Mouse (Mus musculus): ENCODE data around the gene Krt222. TPM values are rescaled to one million over a fixed set of nuclear protein-coding genes. Genes with fewer than 3 reads are reported as not detected.
A peak's percentile ranks its signal among the peaks of the same experiment; 100 is the strongest.

The Krt222 gene
- polyA plus RNA-seq, 1 experiment from 2014 or later = 8.9 TPM

DNA sequence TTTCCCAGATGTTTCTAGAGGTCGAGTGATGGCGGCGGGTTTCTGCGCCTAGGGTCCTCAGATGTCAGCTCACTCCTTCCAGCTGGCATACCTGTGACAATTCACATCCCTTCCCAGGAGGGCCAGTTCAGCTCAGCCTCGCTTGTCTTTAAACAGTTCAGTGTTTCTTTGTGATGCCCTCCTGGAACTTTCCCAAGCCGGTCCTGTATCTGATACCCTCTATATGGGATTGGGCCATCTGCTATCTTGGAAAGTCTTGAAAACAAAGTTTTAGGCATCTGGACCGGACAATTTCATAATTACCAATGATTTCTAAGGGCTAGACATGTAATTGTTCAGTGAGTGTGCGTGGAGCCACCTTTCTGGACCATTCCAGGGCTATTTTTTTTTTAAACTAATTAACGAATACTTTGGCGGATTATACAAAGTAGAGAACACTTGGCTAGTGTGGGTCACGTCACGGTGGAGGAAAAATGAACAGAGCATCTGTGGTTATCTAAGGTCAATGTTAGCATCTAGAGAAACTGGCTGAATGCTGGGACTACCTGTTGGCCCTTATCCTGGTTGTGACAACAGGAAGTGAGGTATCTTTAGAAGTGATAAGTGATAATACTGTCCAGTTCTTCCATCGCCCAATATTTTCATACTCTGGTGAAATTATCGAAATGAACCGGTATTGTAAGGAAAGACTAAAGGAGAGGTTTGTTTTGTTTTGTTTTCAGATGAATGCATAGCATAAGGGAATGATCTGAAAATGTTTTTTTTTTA lies 12.7 kb downstream of the Krt222 start:
- WGBS = 25% methylated on average over 15 of the region's 15 CpGs
- Histone ChIP-seq H3K9ac (peak overlapping the region; percentile 100), H3K27ac (replicated peaks) (peak overlapping the region; percentile 96), H3K4me2 (peak overlapping the region; percentile 69), H3K9me3 (no peaks in the 10 kb centered on the region), H3K27me3 (no peaks in the 10 kb centered on the region), H3K4me1 (replicated peaks) (peaks cover 37% of the 10 kb centered on the region), H3K36me3 (peaks cover 15% of the 10 kb centered on the region), H3K4me3 (peak overlapping the region; percentile 99)
- no peak; the same call in 1 of the 2 replicates for ATAC-seq (ENCODE audit: low FRiP score, low read depth)

DNA sequence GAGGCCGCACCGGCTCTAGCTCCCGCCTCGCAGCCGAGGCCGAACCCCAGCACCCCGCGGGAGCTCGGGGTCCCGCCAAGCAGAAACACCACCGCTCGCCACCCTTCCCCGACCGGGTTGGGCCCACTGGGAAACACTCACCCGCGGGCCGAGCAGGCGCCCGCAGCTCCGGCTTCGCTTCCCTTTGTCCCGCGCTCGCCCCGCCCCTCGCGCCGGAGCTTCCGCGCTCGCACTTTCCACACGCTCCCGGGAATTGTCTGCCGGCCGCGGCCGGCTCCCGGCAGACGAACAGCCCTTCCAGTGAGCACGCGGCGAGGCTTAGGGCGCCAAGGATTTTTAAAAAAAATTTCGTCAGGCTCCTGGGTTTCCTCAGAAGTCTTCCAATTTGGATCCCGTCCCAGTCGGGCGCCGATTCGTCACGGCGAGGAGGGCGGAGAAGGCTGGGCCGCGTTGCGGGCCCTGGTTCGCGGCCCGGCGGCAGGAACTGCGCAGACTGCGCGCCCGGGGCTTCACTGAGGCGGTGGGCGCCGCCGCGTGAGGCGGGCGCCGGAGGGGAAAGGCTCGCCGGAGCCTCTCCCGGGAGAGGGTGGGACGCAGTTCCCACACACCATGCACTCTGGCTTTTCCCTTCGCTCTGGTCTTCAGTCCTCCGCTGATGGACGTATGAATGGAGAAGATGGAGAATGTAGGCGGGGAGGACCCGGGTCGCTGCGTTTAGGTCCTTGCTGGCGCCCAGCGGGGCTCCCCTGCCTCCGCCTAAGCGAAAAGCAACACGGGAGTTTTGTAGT lies 13.4 kb downstream of the Krt222 start, which contains the start of gene Smarce1:
Smarce1 (minus strand) TSS at position 757 of the 788 bp plus-strand sequence.
- Histone ChIP-seq H3K27me3 (no peaks in the 10 kb centered on the region), H3K4me2 (peak within 1 kb of the TSS; percentile 69), H3K4me3 (peak within 1 kb of the TSS; percentile 99), H3K9ac (peak within 1 kb of the TSS; percentile 100), H3K4me1 (replicated peaks) (peaks cover 38% of the 10 kb centered on the region), H3K9me3 (no peaks in the 10 kb centered on the region), H3K36me3 (peaks cover 17% of the 10 kb centered on the region), H3K27ac (replicated peaks) (peak within 1 kb of the TSS; percentile 96)
- ATAC-seq (ENCODE audit: low FRiP score, low read depth) = peak; percentile 96
- under 1% methylated on average over 87 of the region's 87 CpGs for WGBS

DNA sequence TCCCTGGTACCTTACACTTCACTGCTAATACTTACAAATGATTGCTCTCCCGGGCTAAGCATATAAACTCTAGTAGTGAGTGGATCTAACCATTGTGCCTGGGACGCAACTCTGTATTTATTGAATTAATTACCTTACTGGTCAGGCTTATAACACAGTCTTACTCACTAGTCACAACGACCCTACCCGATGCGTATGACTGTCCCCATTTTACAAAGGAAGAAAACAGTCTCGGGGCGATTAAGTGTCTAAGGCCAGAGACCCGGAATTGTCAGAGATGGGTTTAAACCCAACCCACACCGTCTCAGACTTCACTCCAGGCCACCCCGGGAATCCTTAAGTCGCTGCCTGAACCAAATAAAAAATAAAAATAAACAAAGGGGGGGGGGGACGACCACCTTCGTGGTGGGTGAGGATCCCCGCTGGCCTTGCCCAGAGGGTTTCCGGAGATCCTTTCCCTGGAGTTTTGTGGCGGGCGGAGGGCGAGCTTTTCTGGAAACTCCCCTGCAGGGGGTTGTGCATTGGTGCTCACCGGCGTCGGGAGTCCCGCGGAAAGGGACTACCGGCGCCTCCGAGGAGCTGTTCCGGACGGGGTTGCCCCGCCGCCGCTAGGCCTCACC lies 14.1 kb downstream of the Krt222 start:
- Histone ChIP-seq H3K4me2 (peak overlapping the region; percentile 69), H3K4me1 (replicated peaks) (peaks cover 38% of the 10 kb centered on the region), H3K36me3 (peaks cover 22% of the 10 kb centered on the region), H3K9ac (peak overlapping the region; percentile 100), H3K4me3 (peak overlapping the region; percentile 99), H3K27me3 (no peaks in the 10 kb centered on the region), H3K9me3 (no peaks in the 10 kb centered on the region), H3K27ac (replicated peaks) (peak overlapping the region; percentile 96)
- ATAC-seq (ENCODE audit: low FRiP score, low read depth) = no peak
- under 1% methylated on average over 31 of the region's 31 CpGs for WGBS

DNA sequence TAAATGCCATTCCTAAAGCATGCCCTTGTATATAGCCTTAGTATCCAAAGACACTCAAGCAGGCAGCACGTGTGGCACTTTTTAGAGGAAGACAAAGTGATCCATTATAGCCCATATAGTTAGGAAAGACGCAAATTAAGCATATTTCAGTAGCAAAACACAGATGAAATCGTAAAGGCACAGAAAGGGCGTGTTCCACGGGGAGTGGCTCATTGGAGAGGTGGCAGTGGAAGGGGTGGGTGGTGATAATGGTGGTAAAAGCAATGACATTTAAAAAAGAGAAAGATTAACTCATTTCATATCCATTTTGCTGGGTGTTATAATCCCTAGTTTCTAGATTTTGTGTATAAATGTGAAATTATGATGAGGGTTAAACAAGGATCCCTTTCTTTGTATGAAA lies 17.6 kb downstream of the Krt222 start:
- Histone ChIP-seq H3K9ac (no peak overlapping the region), H3K27me3 (no peaks in the 10 kb centered on the region), H3K27ac (replicated peaks) (no peak overlapping the region), H3K9me3 (no peaks in the 10 kb centered on the region), H3K4me1 (replicated peaks) (peaks cover 29% of the 10 kb centered on the region), H3K4me2 (no peak overlapping the region), H3K36me3 (peaks cover 39% of the 10 kb centered on the region), H3K4me3 (no peak overlapping the region)
- no peak for ATAC-seq (ENCODE audit: low FRiP score, low read depth)
- WGBS = 90% methylated on average over 5 of the region's 5 CpGs

DNA sequence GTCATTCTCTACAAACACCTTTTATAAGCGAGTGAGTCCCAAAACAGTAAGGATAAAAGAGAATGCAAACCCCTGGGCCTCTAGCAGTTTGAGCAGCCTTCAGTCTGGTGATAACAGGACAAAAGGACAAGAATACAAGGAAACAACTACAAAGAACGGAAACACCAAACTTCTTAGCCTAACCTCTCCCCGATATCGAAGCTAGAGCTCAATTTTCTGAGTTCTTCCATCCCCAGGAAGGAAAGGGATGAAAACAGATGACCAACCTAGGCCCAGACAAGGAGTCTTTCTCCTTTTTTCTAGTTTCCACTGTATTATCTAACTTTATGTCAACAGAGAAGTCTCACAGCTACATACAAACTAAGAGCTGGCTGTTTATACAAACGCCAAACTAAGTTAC lies 20.6 kb downstream of the Krt222 start:
- ATAC-seq (ENCODE audit: low FRiP score, low read depth) = no peak
- no peak overlapping the region for H3K4me3 ChIP-seq
- H3K27ac ChIP-seq (replicated peaks) = no peak overlapping the region
- H3K36me3 ChIP-seq = peaks cover 63% of the 10 kb centered on the region
- H3K9me3 ChIP-seq = no peaks in the 10 kb centered on the region
- no peak overlapping the region for H3K9ac ChIP-seq
- H3K4me1 ChIP-seq (replicated peaks) = peaks cover 16% of the 10 kb centered on the region
- no peaks in the 10 kb centered on the region for H3K27me3 ChIP-seq
- WGBS = 87% methylated on average over 5 of the region's 5 CpGs
- no peak overlapping the region for H3K4me2 ChIP-seq

DNA sequence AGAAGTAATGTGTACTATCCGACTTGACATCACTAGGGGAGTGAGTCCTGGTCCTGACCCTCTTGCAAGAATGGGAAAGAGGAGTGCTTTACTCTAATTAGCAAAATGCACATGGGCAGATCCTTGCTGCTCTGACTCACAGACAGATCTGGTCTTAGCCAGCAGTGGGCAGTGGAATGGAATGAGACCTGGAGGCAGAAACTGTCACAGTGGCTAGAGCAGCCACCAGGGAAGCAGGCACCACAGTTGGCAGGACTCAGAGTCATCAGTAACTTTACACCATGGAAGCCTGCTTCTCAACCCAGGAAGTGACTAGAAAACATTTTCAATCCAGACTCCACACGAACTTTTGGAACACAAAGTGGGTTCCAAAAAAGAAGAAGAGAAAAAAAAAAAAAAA lies 22.1 kb downstream of the Krt222 start:
- no peak for ATAC-seq (ENCODE audit: low FRiP score, low read depth)
- no peak overlapping the region for H3K27ac ChIP-seq (replicated peaks)
- no peak overlapping the region for H3K9ac ChIP-seq
- WGBS = 81% methylated on average over 2 of the region's 2 CpGs
- H3K9me3 ChIP-seq = no peaks in the 10 kb centered on the region
- H3K4me2 ChIP-seq = no peak overlapping the region
- no peak overlapping the region for H3K4me3 ChIP-seq
- H3K27me3 ChIP-seq = no peaks in the 10 kb centered on the region
- peaks cover 4% of the 10 kb centered on the region; the same call in 1 of the 2 replicates for H3K4me1 ChIP-seq (replicated peaks)
- peaks cover 63% of the 10 kb centered on the region for H3K36me3 ChIP-seq

DNA sequence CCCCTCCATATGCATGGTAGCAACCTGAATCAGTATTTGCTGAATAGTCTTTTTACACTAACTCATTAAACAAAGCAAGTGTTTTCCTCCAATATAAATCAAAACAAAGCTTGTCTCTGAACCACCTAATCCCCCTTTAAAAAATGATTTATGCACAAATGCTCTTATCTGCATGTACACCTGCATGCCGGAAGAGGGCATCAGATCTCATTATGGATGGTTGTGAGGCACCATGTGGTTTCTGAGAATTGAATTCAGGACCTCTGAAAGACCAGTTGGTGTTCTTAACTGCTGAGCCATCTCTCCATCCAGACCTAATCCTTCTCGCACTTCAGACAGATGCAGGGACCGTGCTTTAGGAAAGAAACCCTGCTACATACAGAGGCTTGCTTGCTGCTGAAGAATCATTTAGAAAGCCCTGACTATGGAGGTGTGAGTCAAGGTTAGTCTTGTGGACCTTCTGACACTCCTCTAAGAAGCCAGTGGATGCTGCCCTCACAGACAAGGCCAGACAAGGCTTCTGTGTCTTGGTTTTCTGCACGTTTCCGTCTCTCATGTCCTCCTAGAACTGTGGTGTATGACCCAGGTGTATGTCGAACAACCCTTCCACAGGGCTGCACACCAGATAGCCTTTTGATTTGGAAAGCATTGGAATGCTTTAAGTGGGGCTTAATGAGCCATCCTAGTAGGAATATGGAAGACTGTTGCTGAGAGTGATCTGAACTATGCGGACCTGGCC lies 26.5 kb downstream of the Krt222 start:
- no peak overlapping the region for H3K4me3 ChIP-seq
- H3K27me3 ChIP-seq = no peaks in the 10 kb centered on the region
- no peaks in the 10 kb centered on the region for H3K9me3 ChIP-seq
- H3K36me3 ChIP-seq = peaks cover 87% of the 10 kb centered on the region
- no peak overlapping the region for H3K27ac ChIP-seq (replicated peaks)
- no peak overlapping the region for H3K4me2 ChIP-seq
- WGBS = 94% methylated on average over 7 of the region's 7 CpGs
- no peaks in the 10 kb centered on the region for H3K4me1 ChIP-seq (replicated peaks)
- no peak for ATAC-seq (ENCODE audit: low FRiP score, low read depth)
- no peak overlapping the region for H3K9ac ChIP-seq

DNA sequence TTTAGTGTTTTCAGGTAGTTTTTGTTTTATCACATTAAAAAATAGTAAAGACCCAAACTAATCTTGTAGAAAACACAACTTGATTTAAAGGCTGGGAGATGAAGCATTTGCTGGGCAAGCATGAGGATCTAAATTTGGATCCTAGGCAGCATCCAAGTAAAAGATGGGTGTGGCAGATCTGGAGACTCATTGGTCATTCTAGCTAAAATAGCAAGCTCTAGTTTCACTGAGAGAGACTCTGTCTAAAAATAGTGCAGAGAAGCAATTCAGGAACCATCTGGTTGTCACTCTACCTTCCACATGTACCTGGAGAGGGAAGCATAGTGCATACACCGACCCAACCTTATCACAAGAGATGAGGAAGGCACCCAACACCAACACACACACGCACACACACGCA lies 27.7 kb downstream of the Krt222 start:
- Histone ChIP-seq H3K27me3 (no peaks in the 10 kb centered on the region), H3K4me2 (no peak overlapping the region), H3K36me3 (peaks cover 89% of the 10 kb centered on the region), H3K9ac (no peak overlapping the region), H3K4me1 (replicated peaks) (no peaks in the 10 kb centered on the region), H3K27ac (replicated peaks) (no peak overlapping the region), H3K4me3 (no peak overlapping the region), H3K9me3 (no peaks in the 10 kb centered on the region)
- ATAC-seq (ENCODE audit: low FRiP score, low read depth) = no peak
- 97% methylated on average over 3 of the region's 3 CpGs for WGBS

DNA sequence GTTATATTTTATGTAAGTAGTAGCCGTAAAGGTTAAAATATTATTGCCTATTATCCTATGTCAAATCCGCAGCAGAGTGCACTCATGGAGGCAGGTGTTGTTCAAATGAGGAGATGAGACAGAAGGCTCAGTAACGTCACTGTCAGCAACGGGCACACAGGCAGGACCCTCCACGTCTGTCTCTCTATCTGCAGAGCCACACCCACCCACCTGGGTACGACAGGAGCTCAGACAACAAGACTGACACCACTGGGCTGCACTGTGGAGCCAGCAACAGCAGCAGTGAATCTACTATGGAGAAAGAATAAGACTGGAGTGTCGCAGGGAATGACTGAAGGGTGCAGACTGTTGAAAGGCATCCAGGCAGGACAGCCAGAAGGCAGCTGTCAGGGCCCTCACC lies 31.2 kb downstream of the Krt222 start:
- no peak for ATAC-seq (ENCODE audit: low FRiP score, low read depth)
- no peaks in the 10 kb centered on the region for H3K4me1 ChIP-seq (replicated peaks)

DNA sequence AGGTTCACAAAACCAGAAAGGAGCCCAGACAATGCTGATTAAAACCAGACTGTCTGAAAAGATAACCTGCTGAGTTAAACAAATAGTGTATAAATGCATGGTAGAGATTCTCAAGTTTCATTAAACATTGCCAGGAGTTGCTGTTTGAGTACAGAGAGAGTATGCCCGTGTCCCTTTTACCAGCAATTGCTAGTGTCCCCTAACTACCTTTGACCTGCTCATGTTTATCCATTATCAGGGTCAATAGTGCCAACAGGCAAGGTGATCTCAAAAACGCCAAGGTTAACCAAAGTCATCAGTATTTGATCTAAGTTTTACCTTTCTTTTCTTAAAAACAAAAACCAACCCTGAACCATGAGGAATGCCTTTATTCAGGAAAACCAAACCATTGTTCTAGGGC lies 31.9 kb downstream of the Krt222 start:
- peaks cover 77% of the 10 kb centered on the region for H3K36me3 ChIP-seq

More for the DNA sequence above, 31.2 kb downstream of the Krt222 start:
- H3K36me3 ChIP-seq = peaks cover 84% of the 10 kb centered on the region
- 84% methylated on average over 7 of the region's 7 CpGs for WGBS
- no peak overlapping the region for H3K27ac ChIP-seq (replicated peaks)
- H3K9me3 ChIP-seq = no peaks in the 10 kb centered on the region
- H3K9ac ChIP-seq = no peak overlapping the region
- H3K4me2 ChIP-seq = no peak overlapping the region
- no peaks in the 10 kb centered on the region for H3K27me3 ChIP-seq
- H3K4me3 ChIP-seq = no peak overlapping the region

DNA sequence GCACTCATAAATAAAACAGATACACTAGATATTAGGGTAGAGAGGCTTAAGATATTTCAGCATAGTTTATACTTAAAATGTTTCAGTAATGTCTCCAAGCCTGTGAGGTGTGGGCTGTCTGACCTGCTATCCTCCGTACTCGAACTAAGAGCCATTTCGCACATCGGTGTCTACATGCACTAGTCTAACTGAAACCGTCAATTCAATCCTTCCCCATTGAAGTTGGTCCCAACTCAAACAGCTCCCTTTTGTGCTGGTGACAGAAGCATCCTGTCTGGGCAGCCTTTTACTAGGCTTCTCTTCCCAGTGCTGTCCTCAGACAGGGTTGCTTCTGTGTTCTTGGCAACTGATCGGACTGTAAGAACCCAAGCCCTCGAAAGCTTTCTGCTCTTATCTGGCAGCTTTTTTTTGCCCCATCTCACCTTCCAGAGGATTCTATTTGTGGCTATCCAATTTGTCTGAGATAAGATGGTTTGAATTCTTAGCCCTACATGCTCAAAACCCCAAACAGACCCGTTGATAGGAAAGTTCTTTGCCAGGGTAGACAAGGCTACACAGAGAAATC lies 35.7 kb downstream of the Krt222 start:
- Histone ChIP-seq H3K36me3 (peaks cover 41% of the 10 kb centered on the region), H3K9ac (no peak overlapping the region)
- no peak for ATAC-seq (ENCODE audit: low FRiP score, low read depth)

More for the DNA sequence above, 31.9 kb downstream of the Krt222 start:
- Histone ChIP-seq H3K4me3 (no peak overlapping the region), H3K9me3 (no peaks in the 10 kb centered on the region), H3K27me3 (no peaks in the 10 kb centered on the region), H3K4me2 (no peak overlapping the region), H3K4me1 (replicated peaks) (no peaks in the 10 kb centered on the region), H3K27ac (replicated peaks) (no peak overlapping the region), H3K9ac (no peak overlapping the region)
- no peak for ATAC-seq (ENCODE audit: low FRiP score, low read depth)
- 84% methylated on average over 2 of the region's 2 CpGs for WGBS

More for the DNA sequence above, 35.7 kb downstream of the Krt222 start:
- H3K4me2 ChIP-seq = no peak overlapping the region
- H3K4me3 ChIP-seq = no peak overlapping the region
- H3K27me3 ChIP-seq = no peaks in the 10 kb centered on the region
- no peaks in the 10 kb centered on the region for H3K4me1 ChIP-seq (replicated peaks)
- no peak overlapping the region for H3K27ac ChIP-seq (replicated peaks)
- no peaks in the 10 kb centered on the region for H3K9me3 ChIP-seq
- 76% methylated on average over 8 of the region's 8 CpGs for WGBS

Data from hindbrain, embryonic 15.5 days (tissue).